Mouse (Mus musculus) gastrocnemius, adult 18-20 months (tissue): ENCODE data around the gene Tmem150b. TPM values are rescaled to one million over a fixed set of nuclear protein-coding genes. Genes with fewer than 3 reads are reported as not detected.

Source experiments
- DNase-seq: peaks from one replicate; pipeline ENCODE4 v3.0.0; 2021; ENCODE audit warnings: low spot score
- long read RNA-seq, 2 experiments: library from polyadenylated mRNA; stranded (forward); transcript quantifications; one replicate each; pipeline ENCODE4 v2.0.0; 2021
- total RNA-seq, 2 experiments: library from RNA; stranded (reverse); gene quantifications; 2 replicates each; pipeline ENCODE4 v1.2.3; 2021

The Tmem150b gene
- not detected for total RNA-seq
- long read RNA-seq, experiment 1: 0 reads
- long read RNA-seq, experiment 2: 0 reads

DNA sequence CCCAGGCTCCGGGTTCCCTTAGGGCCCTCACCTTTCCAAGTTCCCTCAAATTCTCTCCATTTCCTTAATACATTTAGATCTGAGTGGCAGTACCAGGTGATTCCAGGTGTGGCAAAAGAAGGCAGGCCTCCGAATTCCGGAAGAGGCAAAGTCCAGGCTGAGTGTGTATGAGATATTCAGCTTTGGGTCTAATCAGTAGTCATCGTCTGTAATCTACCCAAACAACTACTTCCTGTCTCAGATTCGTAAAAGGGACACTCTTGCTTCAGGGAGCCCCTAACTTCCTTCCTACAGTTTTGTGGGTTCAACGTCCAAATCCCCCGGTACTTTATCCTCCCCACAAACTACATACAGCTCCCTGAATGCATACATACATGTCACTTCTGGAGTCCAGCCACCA lies at the start of gene Tmem150b:
Tmem150b (minus strand) TSS at position 81 of the 400 bp plus-strand sequence.
- no peak for DNase-seq

- DNase-seq: no peak
Observed at GRCm38 (mm10) chr7:4771202-4771601, 46.2 kb upstream of the Tmem150b start, which contains the start of gene Fam71e2. Gene Fam71e2, minus strand, starts transcription at chr7:4771302.

- DNase-seq: no peak
Observed at GRCm38 (mm10) chr7:4764946-4765710, 40.1 kb upstream of the Tmem150b start.

DNA sequence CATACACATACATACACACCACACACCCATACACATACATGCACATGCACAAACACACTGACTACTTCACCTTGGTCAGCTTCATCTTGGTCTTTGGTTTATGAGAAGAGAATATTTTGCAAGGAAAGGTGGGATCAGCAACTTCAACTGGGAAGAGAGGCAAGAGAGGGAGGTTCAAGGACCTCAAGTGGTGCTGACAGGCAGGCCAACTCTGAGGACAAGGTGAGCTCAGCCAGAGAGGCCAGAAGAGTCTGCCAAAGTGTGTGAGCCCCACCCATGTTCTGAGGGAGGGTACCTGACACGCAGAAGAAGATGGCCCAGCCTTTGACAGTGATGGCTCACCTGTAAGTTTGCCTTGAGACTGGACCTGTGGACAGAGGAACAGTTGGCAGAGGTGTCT lies 34.6 kb upstream of the Tmem150b start:
- DNase-seq: no peak

GRCm38 (mm10) chr7:4752821-4753570 lies 27.9 kb upstream of the Tmem150b start, which contains the start of gene Cox6b2:
Gene Cox6b2, minus strand, starts transcription at chr7:4753094.
- DNase-seq: peak; percentile 46

DNA sequence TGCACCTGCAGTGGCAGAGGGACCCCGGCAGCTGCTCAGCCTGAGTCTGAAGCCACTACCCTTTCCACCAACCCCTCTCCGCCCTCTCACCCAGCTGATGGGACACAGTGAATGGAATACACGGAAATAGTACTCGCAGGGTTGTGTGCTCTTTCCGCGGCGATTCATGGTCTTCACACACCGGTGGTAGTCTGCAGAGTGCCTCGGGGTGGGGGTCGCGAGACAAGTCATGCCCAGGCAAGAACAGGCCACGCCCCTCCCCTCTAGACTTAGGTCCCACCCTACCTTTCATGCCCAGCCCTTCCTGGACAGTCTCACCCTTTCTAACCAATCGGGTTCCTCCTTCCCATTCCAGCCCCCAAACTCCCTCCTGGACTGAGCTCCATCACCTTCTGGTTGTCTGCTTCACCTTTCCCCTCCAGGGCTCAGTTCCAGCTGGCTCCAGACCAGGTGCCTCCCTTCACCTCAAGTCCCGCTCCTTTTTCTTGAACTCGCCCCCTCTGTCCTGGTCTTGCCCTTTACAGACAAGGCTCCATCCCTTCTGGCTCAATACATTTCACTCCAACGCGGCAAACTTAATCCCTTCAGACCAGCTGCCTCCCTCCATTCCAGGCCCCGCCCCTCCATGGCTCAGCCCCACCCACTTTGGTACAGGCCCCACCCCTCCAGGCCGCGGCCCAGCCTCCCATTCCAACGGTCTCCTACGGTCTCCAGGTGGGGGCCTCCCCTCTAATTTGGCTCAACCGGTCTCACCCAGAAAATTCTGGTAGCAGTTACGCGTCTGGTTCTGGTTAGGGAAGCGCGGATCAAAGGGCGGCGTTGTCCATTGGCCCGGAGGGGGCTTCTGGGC lies 27.1 kb upstream of the Tmem150b start:
- no peak for DNase-seq

- no peak for DNase-seq
Observed at GRCm38 (mm10) chr7:4749169-4749568, 24.1 kb upstream of the Tmem150b start.

DNA sequence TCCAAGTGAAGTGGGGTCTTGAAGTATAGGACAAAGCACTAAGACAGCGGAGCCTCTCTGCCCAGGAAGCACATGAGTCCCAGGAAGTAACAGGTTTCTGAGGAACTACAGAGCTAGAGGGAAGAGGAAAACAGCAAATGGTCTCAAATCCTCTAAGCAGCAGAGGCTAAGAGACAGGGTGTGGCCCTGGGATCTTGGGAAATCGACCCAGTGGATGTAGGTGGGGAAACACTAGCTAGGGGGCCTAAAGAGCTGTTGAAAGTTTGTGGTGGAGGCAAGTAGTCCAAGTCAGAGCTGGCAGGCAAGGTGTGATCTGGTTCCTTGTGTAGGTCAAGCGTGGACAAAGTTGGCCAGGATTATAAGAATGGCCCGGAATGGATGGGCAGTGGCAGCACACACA lies 23.3 kb upstream of the Tmem150b start:
- DNase-seq: no peak

- DNase-seq: no peak
Observed at GRCm38 (mm10) chr7:4747156-4747899, 22.3 kb upstream of the Tmem150b start.

GRCm38 (mm10) chr7:4746326-4746980 lies 21.4 kb upstream of the Tmem150b start:
- no peak for DNase-seq

GRCm38 (mm10) chr7:4744886-4745285 lies 19.8 kb upstream of the Tmem150b start:
- DNase-seq: no peak

DNA sequence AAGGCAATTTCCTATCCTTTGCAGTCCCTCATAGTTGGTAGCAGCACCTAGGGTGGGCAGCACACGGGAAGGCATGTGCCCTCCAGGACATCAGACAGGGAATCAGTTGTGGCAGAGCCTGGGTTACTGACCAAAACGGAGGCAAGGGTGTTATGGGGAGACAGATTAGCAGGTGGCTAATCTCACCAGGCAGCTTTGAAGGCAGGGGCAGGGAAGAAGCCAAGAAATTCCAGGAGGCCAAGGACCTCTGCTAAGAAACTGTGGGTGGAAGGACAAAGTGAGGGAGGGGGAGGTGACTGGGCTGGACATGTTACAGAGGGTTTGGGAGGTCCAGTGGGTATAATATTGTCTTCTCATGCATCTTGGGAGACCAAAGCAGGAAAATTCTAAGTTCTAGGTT lies 18.3 kb upstream of the Tmem150b start:
- DNase-seq: no peak

- no peak for DNase-seq
Observed at GRCm38 (mm10) chr7:4742482-4742819, 17.4 kb upstream of the Tmem150b start.

DNA sequence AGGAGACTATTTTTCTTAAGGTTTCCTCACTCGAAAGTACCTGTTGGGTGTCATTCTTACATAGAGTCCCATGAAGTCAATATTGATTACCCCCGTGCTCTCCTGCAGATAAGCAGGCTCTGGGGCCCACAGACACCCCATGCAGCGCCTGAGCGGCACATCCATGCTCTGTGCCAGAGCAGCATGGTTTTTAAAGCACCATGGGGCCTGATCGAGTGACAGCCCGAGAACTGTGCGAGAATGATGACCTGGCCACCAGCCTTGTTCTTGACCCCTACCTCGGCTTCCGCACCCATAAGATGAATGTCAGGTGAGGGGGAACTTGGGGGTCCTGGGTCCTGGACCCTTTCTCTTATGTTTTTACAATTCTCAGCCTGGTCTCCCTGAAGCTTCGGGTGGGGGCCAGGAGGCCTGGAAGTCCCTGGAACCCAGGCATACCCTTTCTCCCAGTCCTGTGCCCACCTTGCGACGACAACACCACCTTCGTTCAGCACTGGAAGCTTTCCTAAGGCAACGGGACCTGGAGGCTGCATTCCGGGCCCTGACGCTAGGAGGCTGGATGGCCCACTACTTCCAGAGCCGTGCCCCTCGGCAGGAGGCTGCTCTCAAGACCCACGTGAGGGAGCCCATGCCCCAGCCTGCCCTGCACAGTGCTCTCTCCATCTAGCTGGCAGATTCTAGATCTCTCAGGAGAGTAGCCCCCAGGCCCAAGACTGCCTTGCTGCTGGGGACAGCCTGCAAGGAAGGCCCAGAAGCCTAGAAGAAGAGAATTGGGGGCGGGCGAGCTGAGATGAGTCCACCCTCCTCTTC lies 16.8 kb upstream of the Tmem150b start:
- no peak for DNase-seq

- DNase-seq: peak; percentile 66
Observed at GRCm38 (mm10) chr7:4741151-4741550, 16.1 kb upstream of the Tmem150b start.

- no peak for DNase-seq
Observed at GRCm38 (mm10) chr7:4740309-4740727, 15.3 kb upstream of the Tmem150b start.

DNA sequence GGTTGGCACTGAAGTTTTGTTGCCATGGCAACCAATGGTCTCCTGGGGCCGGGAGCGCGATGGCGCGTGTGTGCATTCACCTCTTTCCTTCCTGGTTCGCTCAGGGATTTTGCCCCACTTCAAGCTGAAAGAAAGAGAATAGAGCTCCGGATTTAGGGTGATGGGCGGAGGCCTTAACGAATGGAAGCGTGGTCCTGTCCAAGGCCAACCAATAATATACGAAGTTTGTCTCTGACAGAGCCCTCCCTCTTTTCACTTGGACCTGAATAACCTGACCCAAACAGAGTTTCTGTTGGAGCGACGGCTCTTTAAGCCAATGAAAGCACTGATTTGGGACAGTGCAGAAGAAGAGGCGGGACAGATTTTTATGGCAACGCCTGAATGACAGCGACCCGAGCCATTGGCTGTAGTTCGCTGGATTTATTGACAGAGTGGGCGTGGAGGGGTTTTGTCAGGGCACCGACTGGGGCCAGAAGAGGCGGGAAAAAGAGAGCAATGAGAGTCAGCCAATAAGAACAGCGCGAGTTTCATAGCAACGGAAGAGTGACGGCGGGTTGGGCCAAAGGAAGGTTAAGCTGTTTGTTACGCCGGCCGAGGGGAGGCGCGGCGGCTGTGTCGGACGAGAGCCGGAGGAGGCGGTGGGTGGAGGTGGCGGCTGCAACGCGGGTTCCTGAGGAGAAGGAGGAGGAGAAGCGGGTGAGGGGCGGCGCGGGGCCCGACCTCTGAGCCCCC lies 14.7 kb upstream of the Tmem150b start, which contains the start of gene Kmt5c:
Kmt5c (plus strand) TSS at position 572 of the 732 bp plus-strand sequence.
- DNase-seq: peak; percentile 100

GRCm38 (mm10) chr7:4739041-4739543 lies 14.0 kb upstream of the Tmem150b start:
- no peak for DNase-seq

DNA sequence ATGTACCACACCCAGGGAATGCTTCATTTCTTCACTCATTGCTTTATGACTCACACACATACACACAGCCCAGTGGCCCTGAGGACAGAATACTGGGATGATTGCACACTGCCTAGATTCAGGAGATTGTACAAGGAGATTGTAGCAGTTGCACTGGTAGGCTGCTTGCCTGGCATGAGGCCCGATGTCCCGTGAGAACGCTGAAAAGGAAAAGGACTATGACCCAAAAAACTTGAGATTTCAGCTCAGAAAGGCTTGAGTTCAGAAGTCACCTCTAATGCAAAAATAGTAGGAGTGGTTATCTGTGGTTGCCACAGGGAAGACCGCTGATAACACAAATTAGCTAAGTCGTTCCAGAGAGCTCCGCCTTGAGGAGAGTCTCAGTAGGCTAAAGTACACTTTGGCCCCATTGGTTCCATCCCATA lies 7.9 kb upstream of the Tmem150b start:
- no peak for DNase-seq
